Mouse (Mus musculus) MEL (cell line): ENCODE measurements at regions not wholly inside any gene's neighbourhood (a gene's known extent, or its start where the extent isn't known, plus 50 kb on each side); places are given as distances from the start of the nearest gene placed in this dataset.
A peak's percentile ranks its signal among the peaks of the same experiment; 100 is the strongest.

Experiments
- DNase-seq: peaks from one replicate; pipeline ENCODE4 v3.0.0; 2011; ENCODE audit warnings: low read depth, low spot score
- H3K27ac ChIP-seq: 2 replicates; pipeline ENCODE4 v1.5.1; 2012; ENCODE audit warnings: low read depth, mild to moderate bottlenecking, control low read depth, low read length, moderate library complexity; ENCODE audit not compliant: control insufficient read depth
- H3K27me3 ChIP-seq, 2 experiments: fragments of 150-350 bp in 1 of 2; sonication (generic) in 1 of 2; 2 replicates each; pipeline ENCODE4 v1.6.1; 2012; ENCODE audit warnings: low read length in 2 of 2, mild to moderate bottlenecking in 2 of 2, improper control_type of control experiment in 1 of 2, moderate library complexity in 1 of 2; ENCODE audit not compliant: insufficient read depth in 2 of 2, control insufficient read depth in 1 of 2
- H3K36me3 ChIP-seq, 2 experiments: 2 replicates each; pipeline ENCODE4 v1.6.1; 2012 to 2014; ENCODE audit warnings: low read length in 2 of 2, improper control_type of control experiment in 1 of 2, inconsistent platforms in 1 of 2, mild to moderate bottlenecking in 1 of 2; ENCODE audit not compliant: insufficient read depth in 2 of 2, control insufficient read depth in 1 of 2
- H3K4me1 ChIP-seq, 2 experiments: fragments of 150-350 bp in 1 of 2; sonication (generic) in 1 of 2; 2 replicates each; pipeline ENCODE4 v1.6.1; 2012; ENCODE audit warnings: low read length in 2 of 2, improper control_type of control experiment in 1 of 2, mild to moderate bottlenecking in 1 of 2; ENCODE audit not compliant: insufficient read depth in 2 of 2, control insufficient read depth in 1 of 2
- H3K4me3 ChIP-seq, 2 experiments: fragments of 150-350 bp in 1 of 2; sonication (generic) in 1 of 2; 2 replicates each; pipeline ENCODE4 v1.5.1; 2012; ENCODE audit warnings: low read depth in 2 of 2, low read length in 2 of 2, mild to moderate bottlenecking in 2 of 2, moderate library complexity in 2 of 2, control low read depth in 1 of 2, improper control_type of control experiment in 1 of 2; ENCODE audit not compliant: control insufficient read depth in 1 of 2, insufficient read depth in 1 of 2
- H3K79me2 ChIP-seq: 2 replicates; pipeline ENCODE4 v1.6.1; 2012; ENCODE audit warnings: mild to moderate bottlenecking, low read length, moderate library complexity; ENCODE audit not compliant: control insufficient read depth, poor library complexity, insufficient read depth
- H3K9ac ChIP-seq: 2 replicates; pipeline ENCODE4 v1.6.1; 2012; ENCODE audit warnings: low read depth, mild to moderate bottlenecking, control low read depth, low read length, moderate library complexity; ENCODE audit not compliant: control insufficient read depth, poor library complexity, severe bottlenecking
- H3K9me3 ChIP-seq: fragments of 150-350 bp; sonication (generic); replicated peaks from 2 replicates; pipeline ENCODE4 v1.6.1; 2012; ENCODE audit warnings: mild to moderate bottlenecking, low read length, improper control_type of control experiment, moderate library complexity; ENCODE audit not compliant: insufficient read depth
- BHLHE40 ChIP-seq: IDR thresholded peaks from 2 replicates; pipeline ENCODE4 v1.6.1; 2012; ENCODE audit warnings: low read depth, mild to moderate bottlenecking, inconsistent platforms, low read length, improper control_type of control experiment, borderline replicate concordance
- CHD2 ChIP-seq: IDR thresholded peaks from 2 replicates; pipeline ENCODE4 v1.6.1; 2011; ENCODE audit warnings: low read length, improper control_type of control experiment
- E2F4 ChIP-seq: IDR thresholded peaks from 2 replicates; pipeline ENCODE4 v1.6.1; 2011; ENCODE audit warnings: low read depth, low read length, improper control_type of control experiment, borderline replicate concordance
- ELF1 ChIP-seq: IDR thresholded peaks from 2 replicates; pipeline ENCODE4 v1.6.1; 2014; ENCODE audit warnings: low read depth, mild to moderate bottlenecking, inconsistent platforms, low read length, improper control_type of control experiment, moderate library complexity
- ETS1 ChIP-seq: IDR thresholded peaks from 2 replicates; pipeline ENCODE4 v1.6.1; 2012; ENCODE audit warnings: low read depth, mild to moderate bottlenecking, inconsistent platforms, low read length, improper control_type of control experiment, moderate library complexity
- MAFK ChIP-seq: IDR thresholded peaks from 2 replicates; pipeline ENCODE4 v1.6.1; 2011; ENCODE audit warnings: low read depth, mild to moderate bottlenecking, low read length, improper control_type of control experiment, borderline replicate concordance
- MAX ChIP-seq: IDR thresholded peaks from 2 replicates; pipeline ENCODE4 v1.6.1; 2011; ENCODE audit warnings: low read length, improper control_type of control experiment
- MEF2A ChIP-seq: IDR thresholded peaks from 2 replicates; pipeline ENCODE4 v1.6.1; 2014; ENCODE audit warnings: low read depth, mild to moderate bottlenecking, inconsistent platforms, low read length, improper control_type of control experiment; ENCODE audit not compliant: poor library complexity, insufficient replicate concordance, severe bottlenecking; ENCODE audit errors: extremely low read depth
- MXI1 ChIP-seq: IDR thresholded peaks from 2 replicates; pipeline ENCODE4 v1.6.1; 2011; ENCODE audit warnings: mild to moderate bottlenecking, low read depth, low read length, improper control_type of control experiment
- MYB ChIP-seq: IDR thresholded peaks from 2 replicates; pipeline ENCODE4 v1.6.1; 2011; ENCODE audit warnings: mild to moderate bottlenecking, low read depth, low read length, improper control_type of control experiment
- NELFE ChIP-seq: IDR thresholded peaks from 2 replicates; pipeline ENCODE4 v1.6.1; 2011; ENCODE audit warnings: low read depth, low read length, improper control_type of control experiment
- NRF1 ChIP-seq: IDR thresholded peaks from 2 replicates; pipeline ENCODE4 v1.6.1; 2014; ENCODE audit warnings: low read depth, mild to moderate bottlenecking, inconsistent platforms, low read length, improper control_type of control experiment, moderate library complexity; ENCODE audit not compliant: poor library complexity, insufficient read depth, severe bottlenecking
- POLR2A ChIP-seq, 2 experiments: IDR thresholded peaks; 2 replicates each; pipeline ENCODE4 v1.6.1; 2011 to 2012; ENCODE audit warnings: low read length in 2 of 2, mild to moderate bottlenecking in 2 of 2, control low read depth in 1 of 2, improper control_type of control experiment in 1 of 2, low read depth in 1 of 2, moderate library complexity in 1 of 2; ENCODE audit not compliant: control insufficient read depth in 1 of 2, insufficient read depth in 1 of 2, poor library complexity in 1 of 2
- POLR2AphosphoS2 ChIP-seq: IDR thresholded peaks from 2 replicates; pipeline ENCODE4 v1.6.1; 2011; ENCODE audit warnings: low read length, improper control_type of control experiment
- RCOR1 ChIP-seq: IDR thresholded peaks from 2 replicates; pipeline ENCODE4 v1.6.1; 2012; ENCODE audit warnings: low read depth, mild to moderate bottlenecking, inconsistent platforms, low read length, improper control_type of control experiment
- SMC3 ChIP-seq: IDR thresholded peaks from 2 replicates; pipeline ENCODE4 v1.6.1; 2011; ENCODE audit warnings: low read depth, low read length, improper control_type of control experiment
- TAL1 ChIP-seq: IDR thresholded peaks from 2 replicates; pipeline ENCODE4 v1.6.1; 2012; ENCODE audit warnings: mild to moderate bottlenecking, inconsistent platforms, low read length, moderate library complexity, mixed read lengths

- Histone ChIP-seq H3K79me2 (no peaks in the 10 kb centered on the region), H3K9ac (no peak overlapping the region), H3K9me3 (no peaks in the 10 kb centered on the region), H3K27ac (no peak overlapping the region), H3K4me3 (no peak overlapping the region), H3K4me1 (peaks cover 0 to 13% of the 10 kb centered on the region in 2 experiments; a peak in 1 of 4 replicates), H3K36me3 (no peaks in the 10 kb centered on the region), H3K27me3 (0 out of 4 replicates have a peak, but pooled peaks cover 0 to 2% of the 10 kb centered on the region in 2 experiments)
- TF ChIP-seq ELF1 (no peak), POLR2AphosphoS2 (no peak), TAL1 (no peak), E2F4 (no peak), MEF2A (no peak), MYB (no peak), MXI1 (no peak), POLR2A (IDR thresholded peaks at IDR 0.05; ENCODE audit: control insufficient read depth in 1 of 2, insufficient read depth in 1 of 2, low read depth in 1 of 2, low read length in 2 of 2, poor library complexity in 1 of 2) (no peak), MAX (no peak), NELFE (no peak), CHD2 (no peak), BHLHE40 (no peak), ETS1 (no peak), NRF1 (no peak), MAFK (no peak), SMC3 (no peak)
- no peak for DNase-seq
Observed at GRCm38 (mm10) chr16:31591565-31591964, 71.7 kb upstream of the Dlg1 start.

GRCm38 (mm10) chr16:31592014-31592871 is 71.0 kb upstream of the Dlg1 start:
- TF ChIP-seq RCOR1 (no peak), MAFK (peak; percentile 49; the same call in 1 of the 2 replicates)
- Histone ChIP-seq H3K36me3 (no peaks in the 10 kb centered on the region), H3K4me1 (peaks cover 0 to 13% of the 10 kb centered on the region in 2 experiments; a peak in 1 of 4 replicates), H3K79me2 (no peaks in the 10 kb centered on the region), H3K9ac (no peak overlapping the region), H3K27ac (no peak overlapping the region), H3K9me3 (no peaks in the 10 kb centered on the region), H3K27me3 (0 out of 4 replicates have a peak, but pooled peaks cover 0 to 2% of the 10 kb centered on the region in 2 experiments), H3K4me3 (no peak overlapping the region)
- peak; percentile 72 for DNase-seq
